Mouse (Mus musculus) E14TG2a.4 (cell line): Measurements from ENCODE around the gene Runx1.

Experiments used
- CTCF ChIP-seq: conservative IDR thresholded peaks from 2 replicates; pipeline ENCODE4 v1.5.1; 2014; ENCODE audit warnings: low read length
- NANOG ChIP-seq: IDR thresholded peaks from 2 replicates; pipeline ENCODE4 v1.6.1; 2014; ENCODE audit warnings: borderline replicate concordance, low read length, mixed read lengths
- POU5F1 ChIP-seq: IDR thresholded peaks from 2 replicates; pipeline ENCODE4 v1.6.1; 2014; ENCODE audit warnings: low read length, borderline replicate concordance

DNA sequence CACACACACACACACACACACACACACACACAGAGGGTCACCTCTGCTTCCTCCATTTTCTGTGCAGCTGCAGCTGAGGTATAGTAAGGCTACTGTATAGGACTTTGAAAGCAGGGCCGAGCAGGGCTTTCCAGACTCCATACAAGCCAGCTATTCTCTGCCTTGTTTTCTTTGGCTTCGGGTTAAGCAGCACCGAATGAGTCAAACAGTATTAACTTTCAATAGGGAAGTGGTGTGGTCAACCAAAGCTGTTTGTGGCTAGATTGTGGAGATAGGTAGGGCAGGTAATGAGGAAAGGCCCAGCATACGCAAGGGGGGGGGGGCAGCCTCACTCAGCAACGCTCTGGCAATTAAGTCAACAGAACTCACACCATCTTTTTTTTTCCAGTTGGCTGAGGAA is 172.1 kb downstream of the Runx1 start:
- TF ChIP-seq CTCF (no peak), POU5F1 (no peak), NANOG (no peak)
